Mouse (Mus musculus): ENCODE results near the gene Minos1. TPM values are rescaled to one million over a fixed set of nuclear protein-coding genes. Genes with fewer than 3 reads are reported as not detected.

Gene Minos1
- polyA plus RNA-seq, 1 experiment from 2014 or later, result 474 TPM

DNA sequence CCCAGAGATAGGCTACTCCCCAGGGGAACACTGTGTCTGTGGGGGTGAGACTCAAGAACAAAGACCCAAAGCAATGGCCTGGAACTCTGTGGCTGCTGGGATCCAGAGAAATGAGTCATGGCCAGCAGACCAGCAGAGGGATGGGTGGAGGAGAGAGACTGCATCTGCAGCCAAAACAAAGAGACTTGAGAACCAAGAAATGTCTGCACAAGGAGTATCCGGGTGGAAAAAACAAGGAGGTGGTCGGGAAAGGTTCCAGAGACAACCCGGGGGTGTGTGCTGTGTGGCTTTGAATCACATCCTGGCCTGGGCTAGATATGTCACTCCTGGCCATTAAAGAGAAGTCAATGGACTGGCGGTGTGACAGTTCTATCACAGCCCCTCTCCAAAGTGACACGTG lies 15.8 kb upstream of the Minos1 start:
- Histone ChIP-seq H3K27me3 (replicated peaks; ENCODE audit: insufficient read depth, low read length) (no peaks in the 10 kb centered on the region), H3K4me1 (ENCODE audit: insufficient read depth, low read depth, low read length) (no peaks in the 10 kb centered on the region), H3K9ac (replicated peaks; ENCODE audit: low read depth) (no peak overlapping the region), H3K36me3 (ENCODE audit: insufficient read depth, low read length) (no peaks in the 10 kb centered on the region), H3K27ac (ENCODE audit: low read length) (no peak overlapping the region), H3K9me3 (ENCODE audit: low read length) (no peaks in the 10 kb centered on the region), H3K4me3 (ENCODE audit: low read depth, low read length) (no peak overlapping the region), H3K4me2 (replicated peaks; ENCODE audit: low read depth, low read length) (no peak overlapping the region)
- WGBS, result 68% methylated on average over 5 of the region's 5 CpGs
- DNase-seq (ENCODE audit: low spot score) (peak; percentile 33), ATAC-seq (peak; percentile 57)
- TF ChIP-seq EP300 (IDR thresholded peaks at IDR 0.05) (no peak), CTCF (IDR thresholded peaks at IDR 0.05) (no peak)

DNA sequence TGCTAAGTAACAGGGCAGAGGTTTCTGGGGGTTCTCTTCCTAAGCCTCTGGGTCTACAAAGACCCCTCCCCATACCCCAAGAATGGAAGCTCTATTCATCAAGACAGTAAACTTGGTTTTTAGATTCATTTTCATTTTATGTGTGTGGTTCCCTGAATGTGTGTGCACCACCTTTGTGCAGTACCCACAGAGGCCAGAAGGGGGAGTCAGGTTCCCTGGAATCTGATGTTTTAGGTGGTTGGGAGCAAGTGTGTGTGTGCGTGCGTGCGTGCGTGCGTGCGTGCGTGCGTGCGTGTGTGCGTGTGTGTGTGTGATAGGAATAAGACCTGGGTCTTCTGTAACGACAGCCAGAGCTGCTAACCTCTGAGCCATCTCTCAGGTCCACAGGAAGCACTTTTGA lies 14.2 kb upstream of the Minos1 start:
- Histone ChIP-seq H3K4me1 (ENCODE audit: insufficient read depth, low read depth, low read length) (no peaks in the 10 kb centered on the region), H3K36me3 (ENCODE audit: insufficient read depth, low read length) (no peaks in the 10 kb centered on the region), H3K9ac (replicated peaks; ENCODE audit: low read depth) (no peak overlapping the region), H3K27me3 (replicated peaks; ENCODE audit: insufficient read depth, low read length) (no peaks in the 10 kb centered on the region), H3K27ac (ENCODE audit: low read length) (no peak overlapping the region), H3K4me3 (ENCODE audit: low read depth, low read length) (no peak overlapping the region), H3K9me3 (ENCODE audit: low read length) (no peaks in the 10 kb centered on the region), H3K4me2 (replicated peaks; ENCODE audit: low read depth, low read length) (no peak overlapping the region)
- TF ChIP-seq EP300 (IDR thresholded peaks at IDR 0.05) (no peak), CTCF (IDR thresholded peaks at IDR 0.05) (peak; percentile 70)
- ATAC-seq, result no peak
- no peak for DNase-seq (ENCODE audit: low spot score)
- 96% methylated on average over 11 of the region's 11 CpGs for WGBS

DNA sequence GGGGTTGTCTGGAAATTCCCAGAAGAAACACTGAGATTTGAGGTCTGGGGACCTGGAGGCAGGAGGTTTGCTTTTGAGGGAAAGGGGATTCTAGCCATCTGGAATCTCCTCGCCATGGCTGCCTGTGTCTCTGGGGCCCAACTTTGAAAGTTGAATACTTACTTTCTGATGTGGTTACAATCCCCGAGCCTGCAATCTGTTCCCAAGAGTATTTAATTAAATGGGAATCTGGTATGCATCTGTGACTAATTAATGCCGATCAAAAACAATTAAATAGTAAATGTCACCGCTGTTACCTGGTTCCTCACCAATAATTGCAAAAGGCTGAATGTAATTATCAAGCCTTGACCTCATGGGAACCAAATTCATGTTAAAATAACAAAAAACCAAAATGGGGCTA lies 13.7 kb upstream of the Minos1 start:
- Histone ChIP-seq H3K36me3 (ENCODE audit: insufficient read depth, low read length) (no peaks in the 10 kb centered on the region), H3K9ac (replicated peaks; ENCODE audit: low read depth) (no peak overlapping the region), H3K27me3 (replicated peaks; ENCODE audit: insufficient read depth, low read length) (no peaks in the 10 kb centered on the region), H3K27ac (ENCODE audit: low read length) (no peak overlapping the region), H3K4me3 (ENCODE audit: low read depth, low read length) (no peak overlapping the region), H3K9me3 (ENCODE audit: low read length) (no peaks in the 10 kb centered on the region), H3K4me2 (replicated peaks; ENCODE audit: low read depth, low read length) (no peak overlapping the region), H3K4me1 (ENCODE audit: insufficient read depth, low read depth, low read length) (no peaks in the 10 kb centered on the region)
- TF ChIP-seq CTCF (IDR thresholded peaks at IDR 0.05) (no peak), EP300 (IDR thresholded peaks at IDR 0.05) (no peak)
- WGBS, result 96% methylated on average over 4 of the region's 4 CpGs
- DNase-seq (ENCODE audit: low spot score) (no peak), ATAC-seq (no peak)

- Histone ChIP-seq H3K4me2 (replicated peaks; ENCODE audit: low read depth, low read length) (no peak overlapping the region), H3K27ac (ENCODE audit: low read length) (no peak overlapping the region), H3K4me3 (ENCODE audit: low read depth, low read length) (no peak overlapping the region), H3K9ac (replicated peaks; ENCODE audit: low read depth) (no peak overlapping the region), H3K4me1 (ENCODE audit: insufficient read depth, low read depth, low read length) (no peaks in the 10 kb centered on the region), H3K27me3 (replicated peaks; ENCODE audit: insufficient read depth, low read length) (no peaks in the 10 kb centered on the region), H3K36me3 (ENCODE audit: insufficient read depth, low read length) (no peaks in the 10 kb centered on the region), H3K9me3 (ENCODE audit: low read length) (no peaks in the 10 kb centered on the region)
- DNase-seq (ENCODE audit: low spot score) (no peak), ATAC-seq (no peak)
- 43% methylated on average over 9 of the region's 9 CpGs for WGBS
- no peak for TF ChIP-seq CTCF (IDR thresholded peaks at IDR 0.05)
- no peak for TF ChIP-seq EP300 (IDR thresholded peaks at IDR 0.05)
These were observed 12.1 kb upstream of the Minos1 start for GRCm38 (mm10) chr4:139142985-139143384.

GRCm38 (mm10) chr4:139141785-139142184 lies 10.9 kb upstream of the Minos1 start:
- peak; percentile 44 for DNase-seq (ENCODE audit: low spot score)
- no peaks in the 10 kb centered on the region for H3K36me3 ChIP-seq (ENCODE audit: insufficient read depth, low read length)
- H3K9ac ChIP-seq (replicated peaks; ENCODE audit: low read depth), result no peak overlapping the region
- no peak for ATAC-seq
- no peak overlapping the region for H3K4me3 ChIP-seq (ENCODE audit: low read depth, low read length)
- H3K27me3 ChIP-seq (replicated peaks; ENCODE audit: insufficient read depth, low read length), result no peaks in the 10 kb centered on the region
- H3K4me1 ChIP-seq (ENCODE audit: insufficient read depth, low read depth, low read length), result no peaks in the 10 kb centered on the region
- WGBS, result 65% methylated on average over 6 of the region's 6 CpGs
- H3K27ac ChIP-seq (ENCODE audit: low read length), result no peak overlapping the region
- H3K9me3 ChIP-seq (ENCODE audit: low read length), result no peaks in the 10 kb centered on the region
- H3K4me2 ChIP-seq (replicated peaks; ENCODE audit: low read depth, low read length), result no peak overlapping the region
- TF ChIP-seq CTCF (IDR thresholded peaks at IDR 0.05), result peak; percentile 37; the same call in 1 of the 2 replicates
- TF ChIP-seq EP300 (IDR thresholded peaks at IDR 0.05), result no peak

DNA sequence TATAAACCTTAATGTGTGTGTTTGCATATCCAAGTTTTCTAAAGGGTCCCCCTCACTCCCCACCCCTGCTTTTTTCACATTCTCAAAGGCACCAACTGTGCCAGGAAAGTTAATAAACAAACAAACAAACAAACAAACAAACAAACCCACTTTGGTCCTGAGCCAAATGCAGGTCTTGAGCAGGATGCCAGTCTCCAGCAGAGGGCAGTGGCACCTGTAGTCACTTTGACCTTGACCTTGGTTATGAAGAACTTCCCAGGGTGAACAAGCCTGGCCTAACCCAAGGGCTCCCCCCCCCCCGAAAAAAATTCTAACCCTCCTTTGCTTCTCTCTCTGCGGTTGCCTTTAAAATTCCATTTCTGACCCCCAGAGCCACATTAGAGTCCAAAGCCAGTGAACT lies 9.4 kb upstream of the Minos1 start:
- Histone ChIP-seq H3K27ac (ENCODE audit: low read length) (no peak overlapping the region), H3K4me2 (replicated peaks; ENCODE audit: low read depth, low read length) (no peak overlapping the region), H3K36me3 (ENCODE audit: insufficient read depth, low read length) (no peaks in the 10 kb centered on the region), H3K9ac (replicated peaks; ENCODE audit: low read depth) (no peak overlapping the region), H3K4me1 (ENCODE audit: insufficient read depth, low read depth, low read length) (no peaks in the 10 kb centered on the region), H3K27me3 (replicated peaks; ENCODE audit: insufficient read depth, low read length) (no peaks in the 10 kb centered on the region), H3K4me3 (ENCODE audit: low read depth, low read length) (no peak overlapping the region), H3K9me3 (ENCODE audit: low read length) (no peaks in the 10 kb centered on the region)
- ATAC-seq (no peak), DNase-seq (ENCODE audit: low spot score) (no peak)
- TF ChIP-seq CTCF (IDR thresholded peaks at IDR 0.05), result peak; percentile 50
- TF ChIP-seq EP300 (IDR thresholded peaks at IDR 0.05), result no peak
- 86% methylated on average over 2 of the region's 2 CpGs for WGBS

- Histone ChIP-seq H3K36me3 (ENCODE audit: insufficient read depth, low read length) (no peaks in the 10 kb centered on the region), H3K27ac (ENCODE audit: low read length) (no peak overlapping the region), H3K4me3 (ENCODE audit: low read depth, low read length) (no peak overlapping the region), H3K9ac (replicated peaks; ENCODE audit: low read depth) (no peak overlapping the region), H3K27me3 (replicated peaks; ENCODE audit: insufficient read depth, low read length) (no peaks in the 10 kb centered on the region), H3K9me3 (ENCODE audit: low read length) (no peaks in the 10 kb centered on the region), H3K4me1 (ENCODE audit: insufficient read depth, low read depth, low read length) (no peaks in the 10 kb centered on the region), H3K4me2 (replicated peaks; ENCODE audit: low read depth, low read length) (no peak overlapping the region)
- WGBS, result 85% methylated on average over 2 of the region's 2 CpGs
- ATAC-seq (no peak), DNase-seq (ENCODE audit: low spot score) (no peak)
- TF ChIP-seq CTCF (IDR thresholded peaks at IDR 0.05) (no peak), EP300 (IDR thresholded peaks at IDR 0.05) (no peak)
These were observed 5.1 kb upstream of the Minos1 start for GRCm38 (mm10) chr4:139136011-139136410.
